Mouse (Mus musculus) cerebral cortex, adult 2 months (tissue): ENCODE measurements around the gene Adgrl3.

Experiments
- WGBS: fragments of 180-500 bp; shearing (Covaris S2); methylation state at CpG from one replicate; pipeline ENCODE4 v1.1.7; 2018; 5-methylcytosine and 5-hydroxymethylcytosine counted together

Gene Adgrl3

GRCm38 (mm10) chr5:81584945-81585344, 565.0 kb downstream of the Adgrl3 start:
- WGBS: 76% methylated on average over 3 of the region's 3 CpGs

- WGBS: 61% methylated on average over 14 of the region's 14 CpGs
Measured at GRCm38 (mm10) chr5:81590005-81590694, 570.2 kb downstream of the Adgrl3 start.

GRCm38 (mm10) chr5:81591481-81591880, 571.5 kb downstream of the Adgrl3 start:
- 72% methylated on average over 3 of the region's 3 CpGs for WGBS

DNA sequence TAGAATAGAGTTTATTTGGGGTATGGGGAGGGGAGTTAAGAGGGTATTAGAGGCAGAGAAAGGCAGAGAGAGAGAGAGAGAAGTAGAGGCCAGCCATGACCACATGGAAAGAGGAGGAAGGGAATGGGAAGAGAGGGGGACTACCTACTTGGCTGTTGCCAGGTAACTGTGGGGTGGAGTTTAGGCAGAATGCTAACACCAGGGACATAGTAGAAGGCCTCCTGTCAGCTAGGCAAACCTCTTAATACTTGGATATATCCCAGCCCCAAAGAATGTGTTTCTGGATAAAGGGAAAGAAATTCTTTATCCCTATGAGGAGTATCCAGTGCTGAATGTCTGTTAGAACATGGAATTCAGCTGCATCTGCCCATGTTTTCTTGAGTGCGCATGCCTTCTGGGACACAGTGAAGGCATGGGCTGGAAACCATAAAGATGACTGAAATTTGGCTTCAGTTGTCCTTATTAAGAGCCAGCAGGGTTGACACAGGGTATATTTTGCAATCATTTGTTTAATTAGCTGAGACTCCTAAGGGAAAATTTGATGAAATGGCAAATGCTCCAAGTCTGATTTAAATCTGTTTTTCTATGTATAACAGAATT, 573.6 kb downstream of the Adgrl3 start:
- 85% methylated on average over 1 of the region's 1 CpGs for WGBS

DNA sequence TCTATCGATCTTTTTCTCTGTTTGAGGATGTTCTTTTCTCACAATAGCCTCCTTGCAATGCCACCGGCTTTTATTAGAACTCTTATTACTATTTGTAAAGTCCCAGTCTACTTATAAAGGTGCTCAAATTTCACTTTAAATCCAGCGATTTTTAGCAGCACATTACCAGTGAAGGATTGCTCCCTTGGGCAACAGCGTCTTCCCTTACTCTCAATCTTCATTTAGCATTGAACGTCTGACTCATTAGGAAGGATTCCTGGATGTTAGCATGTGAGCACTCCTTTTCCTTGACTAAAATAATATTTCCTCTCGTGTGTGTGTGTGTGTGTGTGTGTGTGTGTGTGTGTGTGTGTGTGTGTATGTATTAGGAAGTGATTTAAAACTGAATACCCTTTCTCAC, 578.1 kb downstream of the Adgrl3 start:
- WGBS: 58% methylated on average over 6 of the region's 6 CpGs

GRCm38 (mm10) chr5:81602889-81603288, 583.0 kb downstream of the Adgrl3 start:
- 81% methylated on average over 4 of the region's 4 CpGs for WGBS

DNA sequence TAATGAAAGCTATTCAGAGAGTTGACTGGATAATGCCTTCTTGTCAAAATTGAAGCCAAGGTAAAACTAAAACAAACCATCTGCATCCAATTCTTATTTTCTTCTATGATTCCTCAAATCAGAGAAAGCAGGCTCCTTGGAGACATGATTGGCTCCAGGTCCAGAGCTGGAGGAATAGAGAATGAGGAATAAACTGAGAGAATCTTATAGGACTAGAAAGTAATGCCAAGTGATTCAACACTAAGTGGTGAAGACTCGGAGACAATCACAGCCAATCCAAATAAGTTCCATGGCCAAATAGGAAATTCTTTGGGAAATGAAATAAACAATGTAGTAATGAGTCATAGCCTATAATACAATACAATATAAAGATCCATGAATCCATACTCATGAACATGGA, 585.7 kb downstream of the Adgrl3 start:
- 60% methylated on average over 1 of the region's 1 CpGs for WGBS

GRCm38 (mm10) chr5:81610223-81610622, 590.3 kb downstream of the Adgrl3 start:
- 56% methylated on average over 5 of the region's 5 CpGs for WGBS

- WGBS: 68% methylated on average over 4 of the region's 4 CpGs
Measured at GRCm38 (mm10) chr5:81614674-81615073, 594.7 kb downstream of the Adgrl3 start.

DNA sequence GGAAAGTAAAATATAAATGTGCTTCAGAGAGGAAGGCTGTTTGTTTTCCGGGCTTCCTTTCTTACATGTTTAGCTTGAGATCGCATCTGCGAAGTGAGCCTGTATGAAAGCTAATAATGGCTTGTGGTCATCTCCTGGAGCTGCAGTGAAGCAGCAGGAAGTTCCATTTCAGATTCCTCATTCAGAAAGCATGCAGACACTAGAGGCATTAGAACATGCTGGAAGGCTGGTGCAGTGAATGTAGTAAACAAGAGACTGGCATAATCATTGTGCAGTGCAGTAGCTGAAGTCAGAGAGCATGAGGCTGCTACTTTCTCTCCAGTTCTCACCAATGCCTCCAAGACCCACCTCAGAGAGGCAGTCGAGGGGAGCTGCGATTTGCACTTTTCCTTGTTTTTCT, 601.2 kb downstream of the Adgrl3 start:
- WGBS: 63% methylated on average over 5 of the region's 5 CpGs

- WGBS: 61% methylated on average over 3 of the region's 3 CpGs
Measured at GRCm38 (mm10) chr5:81621715-81622114, 601.8 kb downstream of the Adgrl3 start.

GRCm38 (mm10) chr5:81623846-81624245, 603.9 kb downstream of the Adgrl3 start:
- WGBS: 71% methylated on average over 1 of the region's 1 CpGs

DNA sequence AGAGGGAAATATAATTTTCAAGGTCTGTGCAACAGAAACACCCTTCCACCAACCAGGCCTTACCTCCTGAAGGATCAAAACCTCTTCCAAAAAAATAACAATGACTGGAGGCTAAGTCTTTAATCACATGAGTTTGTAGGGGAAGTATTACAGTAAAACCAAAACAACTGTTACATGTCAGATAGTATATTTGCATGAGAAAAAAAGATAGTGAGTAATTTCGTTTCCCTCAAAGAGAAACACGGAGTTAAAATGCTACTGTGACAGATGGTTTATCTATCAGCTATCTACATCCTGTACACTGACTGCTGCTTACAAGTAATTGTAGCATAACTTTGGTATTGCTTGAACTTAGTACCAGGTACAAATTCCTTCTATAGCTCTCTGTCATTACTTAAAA, 616.2 kb downstream of the Adgrl3 start:
- 43% methylated on average over 2 of the region's 2 CpGs for WGBS

GRCm38 (mm10) chr5:81638422-81638821, 618.5 kb downstream of the Adgrl3 start:
- WGBS: 79% methylated on average over 2 of the region's 2 CpGs

DNA sequence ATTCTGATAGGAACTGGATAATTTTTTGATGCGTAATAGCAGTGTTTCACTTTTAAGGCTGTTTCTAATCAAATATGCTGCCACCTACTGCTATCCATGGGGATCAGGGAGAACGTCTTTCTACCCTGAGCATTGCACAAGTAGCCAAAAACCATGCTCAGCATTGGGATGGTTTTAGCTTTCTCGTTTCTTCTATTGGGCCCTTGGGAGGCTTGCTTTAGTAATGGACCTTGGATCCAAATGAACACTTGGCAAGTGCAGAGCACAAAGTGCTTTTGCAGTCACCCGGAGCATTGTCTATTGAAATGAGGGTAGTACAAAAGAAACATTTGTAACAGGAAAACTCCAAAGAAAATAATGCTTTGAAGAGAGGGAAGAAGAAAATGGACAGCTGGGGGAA, 620.2 kb downstream of the Adgrl3 start:
- 45% methylated on average over 4 of the region's 4 CpGs for WGBS

GRCm38 (mm10) chr5:81645557-81645956, 625.6 kb downstream of the Adgrl3 start:
- WGBS: 84% methylated on average over 5 of the region's 5 CpGs

- WGBS: 81% methylated on average over 2 of the region's 2 CpGs
Measured at GRCm38 (mm10) chr5:81653941-81654340, 634.0 kb downstream of the Adgrl3 start.

GRCm38 (mm10) chr5:81661611-81662390, 641.9 kb downstream of the Adgrl3 start:
- 58% methylated on average over 6 of the region's 6 CpGs for WGBS

GRCm38 (mm10) chr5:81671025-81671424, 651.1 kb downstream of the Adgrl3 start:
- WGBS: 44% methylated on average over 4 of the region's 4 CpGs

- 82% methylated on average over 4 of the region's 4 CpGs for WGBS
Measured at GRCm38 (mm10) chr5:81674275-81674974, 654.5 kb downstream of the Adgrl3 start.

DNA sequence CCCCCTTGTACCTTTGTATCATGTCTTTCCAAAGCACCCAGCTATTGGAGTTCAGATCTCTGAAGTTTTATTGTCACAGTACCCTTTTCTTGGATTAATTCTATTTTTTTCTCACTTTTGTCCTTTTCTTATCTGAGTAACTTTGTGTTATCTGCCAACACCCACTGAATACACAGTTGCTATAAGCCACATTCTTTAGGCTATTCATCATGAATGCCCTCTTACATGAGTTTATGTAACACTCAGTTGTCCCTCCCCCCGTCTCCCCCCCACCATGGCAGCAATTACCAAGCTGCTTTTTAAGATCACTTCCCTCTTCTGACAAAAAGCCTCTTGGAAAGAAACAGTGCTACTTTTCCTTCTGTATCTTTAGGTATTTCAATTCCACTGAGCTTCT, 655.0 kb downstream of the Adgrl3 start:
- WGBS: 57% methylated on average over 1 of the region's 1 CpGs

DNA sequence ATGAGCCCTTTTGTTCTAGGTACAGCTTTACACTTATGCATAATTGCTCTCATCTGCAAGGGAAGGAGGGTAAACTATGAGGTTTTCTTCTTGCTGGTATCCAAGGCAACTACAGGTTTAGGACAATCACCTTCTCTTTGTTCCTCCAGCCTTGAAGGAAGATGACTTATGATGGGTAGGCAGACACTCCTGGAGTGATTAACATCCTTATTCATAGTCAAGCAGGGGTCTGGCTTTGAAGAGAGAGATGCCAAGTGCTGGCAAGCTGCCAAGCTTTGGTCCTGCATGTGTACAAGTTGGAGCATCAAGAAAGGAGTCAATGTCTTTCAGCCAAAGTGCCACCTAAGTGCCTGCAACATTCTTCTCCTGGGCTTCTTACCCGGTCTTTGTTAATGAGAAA, 657.0 kb downstream of the Adgrl3 start:
- WGBS: 78% methylated on average over 1 of the region's 1 CpGs
